Mouse (Mus musculus) thymus, postnatal 10 days (tissue): ENCODE measurements around the gene Babam2.

Experiments used
- DNase-seq, 2 experiments: peaks; one replicate each; pipeline ENCODE4 v3.0.0; 2021; ENCODE audit warnings: low spot score in 2 of 2

The Babam2 gene

DNA sequence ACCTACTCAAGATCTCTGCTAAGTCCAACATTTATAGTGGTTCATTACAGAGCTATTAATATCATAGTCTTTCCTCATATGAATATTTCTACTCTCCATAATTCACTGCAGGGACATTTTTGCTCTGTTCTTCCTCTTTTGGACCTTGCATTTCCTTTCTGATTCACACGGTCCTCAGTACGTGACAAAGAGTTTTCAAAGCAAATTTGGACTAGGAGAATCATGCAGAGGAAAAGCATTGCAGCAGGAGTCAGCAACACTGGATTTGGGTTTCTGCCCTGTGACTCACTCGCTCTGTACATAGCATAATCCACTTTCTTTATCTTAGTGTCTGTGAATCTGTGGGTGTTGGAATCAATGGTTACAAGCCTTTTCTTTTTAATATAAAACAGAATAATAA lies 184.8 kb downstream of the Babam2 start:
- no peak for DNase-seq

DNA sequence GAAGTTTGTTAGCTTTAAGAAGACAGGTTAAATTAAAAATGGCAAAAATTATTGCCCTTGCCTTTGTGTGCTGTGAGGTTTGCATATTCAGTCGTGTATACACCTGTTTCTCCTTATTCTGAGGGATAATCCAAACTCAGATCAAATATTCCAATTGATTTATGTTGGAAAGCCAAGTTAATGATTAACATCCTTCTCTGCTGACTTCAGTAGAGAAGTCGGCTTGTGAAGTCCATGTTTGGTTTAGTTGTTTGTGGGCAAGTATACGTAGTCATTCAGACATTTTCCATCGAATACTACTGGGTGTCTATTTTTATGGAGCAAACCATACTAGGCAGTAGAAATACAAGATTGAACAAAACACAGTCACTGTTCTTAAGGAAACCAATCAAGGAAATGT lies 187.5 kb downstream of the Babam2 start:
- no peak for DNase-seq

DNA sequence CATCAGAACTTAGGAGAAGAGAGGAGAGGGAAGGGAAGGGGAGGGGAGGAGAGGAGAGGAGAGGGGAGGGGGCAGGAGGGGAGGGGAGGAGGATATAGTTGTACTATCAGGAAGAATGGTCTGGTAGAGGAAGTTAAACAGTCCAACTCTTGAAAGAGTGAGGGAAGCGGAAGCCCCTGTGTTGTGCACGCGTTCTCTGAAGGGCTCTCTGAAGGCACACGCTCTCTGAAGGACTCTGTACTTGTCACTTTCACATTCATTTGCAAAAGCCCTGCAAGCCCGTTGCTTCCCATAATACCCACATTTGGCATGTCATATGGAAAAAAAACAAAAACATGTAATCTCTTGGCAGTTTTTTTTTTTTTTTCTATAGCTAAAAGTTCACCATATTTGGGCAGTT lies 190.1 kb downstream of the Babam2 start:
- peak in 1 of 2 experiments; percentile 17 for DNase-seq

DNA sequence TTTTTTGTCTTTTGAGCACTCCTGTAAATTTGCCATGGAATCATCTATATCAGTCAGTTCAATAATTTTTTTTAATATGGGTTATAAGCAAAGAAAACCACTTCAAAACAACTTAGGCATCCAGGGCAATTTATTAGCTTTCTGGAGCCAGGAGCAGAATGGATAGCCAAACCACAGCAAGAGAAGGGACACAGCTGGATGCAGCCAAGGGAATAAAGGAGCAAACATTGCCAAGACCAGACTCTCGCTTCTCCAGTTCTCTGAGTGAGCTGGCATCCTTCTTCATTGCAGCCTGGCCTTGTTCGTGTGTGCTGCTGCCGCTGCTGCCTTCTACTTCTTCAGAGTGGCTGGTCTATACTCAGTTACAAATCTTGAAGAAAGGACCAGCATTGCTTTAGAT lies 190.9 kb downstream of the Babam2 start:
- no peak for DNase-seq

DNA sequence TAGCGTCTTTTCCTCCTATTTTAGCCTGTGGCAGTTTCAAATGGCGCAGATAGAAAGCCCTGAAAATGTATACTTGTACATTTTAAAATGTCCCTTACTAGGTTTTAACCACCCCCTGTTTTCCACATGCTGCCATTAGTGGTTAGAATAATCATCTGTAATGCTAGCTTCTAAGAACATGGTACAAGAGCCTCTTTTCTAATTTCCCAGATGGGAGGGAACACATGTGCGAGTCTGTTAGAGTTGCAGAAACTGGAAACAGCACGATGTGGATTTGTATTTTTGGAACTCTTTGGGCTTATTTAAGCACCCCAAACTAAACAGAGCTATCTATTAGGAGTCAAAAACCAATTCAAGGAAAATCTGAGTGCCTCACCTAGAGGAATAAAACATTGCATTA lies 195.1 kb downstream of the Babam2 start:
- DNase-seq = no peak

DNA sequence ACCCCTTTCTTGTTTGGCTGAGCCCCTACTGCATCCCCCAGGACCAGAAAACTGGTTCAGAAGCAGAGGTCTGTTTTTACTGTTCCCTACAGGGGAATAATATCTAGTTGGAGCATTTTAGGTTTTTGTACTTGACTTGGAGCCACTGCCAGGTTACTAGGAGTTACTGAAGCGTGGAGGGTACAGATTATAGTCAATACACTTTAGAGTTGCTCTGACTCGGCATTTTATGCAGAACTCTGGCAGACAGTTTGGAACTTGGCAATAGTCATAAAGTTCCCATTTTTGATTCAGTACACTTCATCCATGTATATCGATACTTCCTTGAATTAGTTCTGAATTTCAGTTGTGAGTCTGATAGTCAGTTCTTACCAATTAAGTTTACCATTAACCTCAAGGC lies 202.4 kb downstream of the Babam2 start:
- no peak for DNase-seq

DNA sequence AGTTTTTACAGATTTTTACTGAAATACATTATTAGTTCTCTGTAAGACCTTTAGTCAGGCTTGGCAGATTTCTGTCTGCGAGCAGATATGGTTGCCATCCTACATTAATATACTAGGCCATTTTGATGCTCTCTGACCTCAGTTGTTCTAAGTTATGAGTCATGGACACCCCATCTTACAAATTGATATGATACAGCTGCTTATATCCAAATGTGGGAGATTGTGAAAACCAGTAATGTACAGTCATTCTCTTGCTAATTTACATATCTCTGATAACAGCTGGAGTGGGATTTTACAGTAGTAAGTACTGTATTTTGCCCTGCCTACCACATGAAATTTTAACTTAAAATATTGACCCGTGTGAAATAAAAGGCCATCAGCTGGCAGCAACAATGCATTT lies 204.7 kb downstream of the Babam2 start:
- DNase-seq = no peak

DNA sequence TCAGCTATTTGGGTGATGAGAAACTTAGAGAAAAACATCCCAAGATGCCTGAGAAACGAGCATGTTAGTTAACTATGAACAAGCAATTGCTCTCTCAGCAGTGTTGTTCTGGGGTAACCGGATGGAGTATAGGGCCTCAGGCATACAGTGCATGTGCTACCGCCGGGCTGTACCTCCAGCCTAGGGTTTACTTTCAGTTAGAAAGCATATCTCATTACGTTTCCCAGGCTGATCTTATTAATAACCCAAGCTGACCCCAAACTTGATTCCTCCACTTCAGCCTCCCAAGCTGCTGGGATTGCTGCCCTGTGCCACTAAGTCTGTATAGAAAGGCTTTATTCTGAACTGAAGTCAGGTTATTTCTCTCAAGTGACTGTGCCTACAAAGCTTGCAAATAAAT lies 205.4 kb downstream of the Babam2 start:
- no peak for DNase-seq

DNA sequence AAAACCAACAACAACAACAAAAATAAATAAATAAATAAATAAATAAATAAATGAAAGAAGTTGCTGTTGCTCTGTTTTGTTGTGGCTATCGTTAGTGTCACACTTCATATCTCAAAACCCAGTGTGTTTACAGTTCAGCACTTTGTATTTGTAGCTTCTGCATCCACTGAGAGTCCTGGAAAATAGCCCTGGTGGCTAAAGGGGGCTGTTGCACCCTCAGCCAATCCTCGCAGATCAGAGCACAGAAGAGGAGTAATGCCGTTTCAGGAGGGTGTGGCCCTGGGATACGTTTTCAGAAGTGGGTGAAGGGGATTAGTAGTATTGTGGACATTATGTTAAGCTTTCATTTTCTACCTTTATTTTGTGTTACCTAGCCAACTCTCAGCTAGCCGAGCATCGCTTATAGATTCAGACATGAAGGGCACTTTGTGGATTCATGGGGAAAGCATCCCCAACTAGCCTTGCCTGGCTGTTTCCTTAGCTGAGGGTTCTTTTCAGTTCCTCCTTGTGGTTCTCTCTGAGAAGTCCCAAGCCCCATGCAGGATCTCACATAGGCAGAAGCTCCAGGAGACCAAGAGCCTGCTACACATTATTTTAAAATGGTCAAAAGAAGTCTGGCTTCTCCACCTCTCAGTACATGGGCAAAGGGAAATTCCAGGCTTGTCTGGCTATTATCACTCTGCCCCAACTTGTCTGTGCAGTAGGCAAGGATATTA lies 207.6 kb downstream of the Babam2 start:
- DNase-seq = no peak

DNA sequence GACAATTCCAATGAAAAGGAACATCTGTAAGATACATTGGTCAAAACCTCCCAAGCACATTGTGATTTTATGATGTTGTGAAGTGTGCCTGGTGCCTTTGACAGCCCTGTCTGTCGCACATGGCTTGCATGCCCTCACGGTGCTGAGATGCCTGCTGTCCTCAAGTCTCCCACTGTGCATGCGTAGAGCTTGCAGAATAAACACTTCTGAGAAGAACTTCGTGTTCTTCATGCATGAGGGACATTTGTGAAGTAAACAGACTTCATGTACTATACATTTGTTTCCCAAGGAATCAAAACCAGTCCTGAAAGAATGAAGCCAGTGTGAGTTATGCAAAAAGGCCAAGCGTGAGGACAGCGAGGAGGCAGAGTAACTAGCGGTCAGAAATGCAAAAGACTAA lies 208.3 kb downstream of the Babam2 start:
- DNase-seq = no peak

DNA sequence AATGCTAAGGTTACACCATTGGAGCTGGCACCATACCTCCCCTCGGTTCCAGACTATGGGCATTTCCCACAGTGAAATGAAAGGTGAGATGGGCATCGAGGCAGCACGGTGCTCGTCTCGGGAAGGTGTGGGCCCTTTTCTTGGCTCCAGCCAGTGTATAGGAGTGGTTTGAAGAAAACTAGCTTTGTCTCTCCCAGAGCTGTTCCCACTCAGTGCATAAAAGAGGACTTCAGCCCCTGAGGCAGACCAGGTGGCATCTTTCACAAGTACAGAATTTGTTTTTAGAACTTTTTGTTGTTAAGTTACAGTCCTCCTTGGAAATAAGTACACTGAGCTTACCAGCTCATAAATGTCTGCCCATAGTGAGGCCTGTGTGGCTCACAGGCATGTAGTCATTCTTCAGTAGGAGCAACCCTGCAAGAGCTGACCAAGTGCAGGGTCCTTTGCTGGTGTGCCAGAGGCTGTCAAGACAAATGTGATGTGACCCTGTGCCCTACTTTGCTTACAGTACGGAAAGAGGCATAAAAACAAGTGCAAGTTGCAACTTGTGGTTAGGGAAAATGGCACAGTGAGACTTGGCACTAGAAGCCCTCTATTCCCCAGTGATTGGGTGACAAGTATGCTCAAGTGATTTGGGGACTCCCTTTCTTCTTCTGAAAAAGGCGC lies 208.9 kb downstream of the Babam2 start:
- no peak for DNase-seq

DNA sequence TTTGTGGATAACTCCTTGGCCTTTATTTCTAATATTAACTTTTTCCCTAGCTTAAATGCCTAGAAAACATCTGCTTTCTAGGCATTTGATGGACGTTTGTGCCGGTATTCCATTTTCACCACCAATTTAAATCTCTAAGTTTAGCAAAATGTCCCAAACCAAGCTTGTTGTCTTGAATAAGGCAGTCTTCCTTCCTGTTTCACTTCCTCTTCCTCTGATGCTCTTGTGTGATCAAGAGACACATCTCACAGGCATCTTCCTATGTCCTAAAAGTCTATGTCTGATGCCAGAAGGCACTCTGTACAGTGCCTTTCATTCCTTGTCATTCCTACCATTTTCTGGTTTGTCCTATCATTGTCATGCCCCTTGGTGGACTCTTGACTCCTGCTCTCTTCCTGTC lies 210.5 kb downstream of the Babam2 start:
- DNase-seq = no peak

DNA sequence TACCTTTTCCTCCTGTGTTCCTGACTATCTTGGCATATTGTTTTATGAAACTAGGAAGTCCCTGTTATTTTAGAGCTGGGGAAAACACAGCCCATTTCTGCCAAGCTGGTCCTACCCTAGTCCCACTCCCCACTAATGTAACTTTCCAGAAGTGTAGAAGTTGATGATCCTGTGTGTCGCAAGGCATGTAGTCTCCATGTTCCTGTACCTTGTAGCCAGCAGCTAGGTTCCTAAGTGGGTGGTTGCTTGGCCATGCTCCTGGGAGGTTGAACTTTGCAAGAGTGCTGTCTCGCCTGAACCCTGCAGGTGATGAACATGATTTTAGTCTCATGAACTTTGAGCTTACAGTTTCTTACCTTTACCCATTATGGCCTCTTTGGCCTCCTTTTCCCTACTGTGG lies 211.3 kb downstream of the Babam2 start:
- DNase-seq = no peak

DNA sequence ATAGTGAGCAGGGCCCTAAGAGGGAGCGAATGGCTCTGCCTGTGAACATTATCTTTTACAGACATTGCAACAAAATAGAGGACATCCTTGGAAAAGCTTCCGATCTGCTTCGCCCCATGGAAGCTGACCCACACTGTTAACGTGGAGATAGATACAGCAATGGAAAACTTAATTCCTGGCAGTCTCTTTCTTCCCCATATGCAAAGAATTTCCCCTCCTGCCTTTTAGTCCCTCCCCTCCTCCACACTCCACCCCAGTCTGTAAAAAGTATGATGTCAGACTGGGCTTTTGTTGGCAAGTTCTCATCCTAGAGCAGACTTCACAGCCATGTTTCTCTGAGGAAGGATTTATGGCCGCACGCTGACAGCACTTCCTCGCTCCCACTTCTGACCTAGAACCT lies 218.8 kb downstream of the Babam2 start:
- DNase-seq = no peak

DNA sequence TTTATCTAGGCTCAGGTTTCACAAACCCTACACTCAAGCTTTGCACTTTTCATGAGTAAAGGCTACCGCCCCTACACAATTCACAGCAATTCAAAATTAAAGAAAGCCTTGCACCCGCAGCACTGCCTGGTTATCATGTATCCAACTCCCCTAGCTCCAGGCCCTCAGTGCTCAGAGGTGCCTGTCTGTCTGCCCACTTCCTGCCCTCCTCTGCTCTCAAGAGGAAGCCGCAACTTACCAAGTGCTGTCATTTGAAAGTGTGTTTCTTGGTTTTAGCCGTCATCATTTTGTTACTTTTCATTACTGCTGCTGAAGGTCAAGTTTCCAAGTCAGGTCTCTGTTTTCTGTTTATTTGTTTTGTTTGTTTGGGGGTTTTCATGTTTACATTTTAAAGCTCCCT lies 221.1 kb downstream of the Babam2 start:
- peak; percentile 61 to 66 for DNase-seq

DNA sequence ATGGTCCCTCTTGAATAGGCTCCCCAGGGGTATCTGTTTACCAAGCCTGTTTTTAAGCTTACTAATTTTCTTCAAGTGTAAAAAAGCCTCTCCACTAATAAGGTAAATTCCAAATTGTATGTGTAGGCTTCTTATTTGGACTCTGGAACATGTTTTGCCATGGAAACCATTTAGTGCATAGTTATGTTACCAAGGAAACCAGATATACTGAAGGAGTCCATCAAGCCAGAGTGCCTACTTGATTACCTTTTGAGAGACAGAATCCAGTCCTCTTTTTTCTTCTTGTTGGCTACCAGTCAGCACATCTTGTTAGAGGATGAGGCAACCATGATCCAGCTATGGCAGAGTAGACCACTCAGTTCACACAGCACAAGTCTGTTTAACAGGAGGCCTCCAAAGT lies 222.6 kb downstream of the Babam2 start:
- no peak for DNase-seq

DNA sequence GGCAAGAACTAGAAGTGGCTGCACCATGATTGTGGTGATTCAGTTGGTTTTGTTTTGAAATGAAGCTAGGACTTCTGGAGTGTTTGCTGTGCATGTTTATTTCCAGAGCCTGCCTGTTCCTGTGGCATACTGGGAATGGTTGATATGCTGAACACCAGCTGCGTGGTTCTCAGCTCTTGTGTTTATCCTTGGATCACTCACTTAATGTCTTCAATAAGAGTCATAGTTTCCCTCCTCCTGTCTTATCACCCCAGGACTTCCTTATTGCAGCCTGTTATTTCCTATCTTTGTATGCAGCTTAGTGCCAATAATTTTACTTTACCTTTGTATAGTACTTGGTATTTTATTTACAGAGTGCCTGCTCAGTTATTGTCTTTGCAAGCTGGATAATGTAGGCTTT lies 223.4 kb downstream of the Babam2 start:
- DNase-seq = no peak

DNA sequence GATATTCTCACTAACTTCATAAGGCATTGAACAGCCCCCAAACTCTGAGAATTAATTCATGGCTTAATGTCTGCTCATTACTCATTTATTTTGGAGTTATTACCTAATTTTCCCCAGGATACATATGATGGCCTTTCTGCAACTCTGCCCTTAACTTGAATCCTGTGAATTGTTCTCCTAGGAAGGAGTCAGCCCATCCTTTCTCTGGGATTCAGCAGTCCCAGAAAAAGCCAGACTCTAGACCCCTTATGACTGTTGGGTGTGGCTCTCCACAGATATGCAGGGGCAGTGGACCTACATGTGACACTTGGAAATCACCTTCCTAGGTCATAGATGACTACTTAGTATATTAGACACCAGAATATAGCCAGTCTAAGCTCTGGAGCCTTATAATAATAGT lies 226.6 kb downstream of the Babam2 start:
- DNase-seq = no peak

DNA sequence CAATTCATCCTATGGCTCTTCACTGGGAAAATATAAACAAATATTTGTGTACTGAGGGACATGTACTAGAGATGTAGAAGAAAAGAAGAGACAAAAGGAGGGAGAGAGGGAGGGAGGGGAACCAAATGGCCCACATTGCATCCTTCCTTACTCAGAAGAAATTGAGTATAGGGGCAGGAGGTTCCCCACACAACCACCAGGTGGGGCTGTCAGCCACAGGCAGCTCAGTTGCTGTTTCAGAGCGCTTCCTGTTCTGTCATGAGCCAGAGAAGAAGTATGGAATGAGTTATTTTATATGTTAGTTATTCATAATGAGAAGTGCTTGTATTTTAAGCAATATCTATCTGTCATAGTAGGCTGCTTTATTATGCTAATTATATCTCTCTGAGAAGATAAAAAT lies 229.1 kb downstream of the Babam2 start:
- peak; percentile 26 to 77 for DNase-seq

DNA sequence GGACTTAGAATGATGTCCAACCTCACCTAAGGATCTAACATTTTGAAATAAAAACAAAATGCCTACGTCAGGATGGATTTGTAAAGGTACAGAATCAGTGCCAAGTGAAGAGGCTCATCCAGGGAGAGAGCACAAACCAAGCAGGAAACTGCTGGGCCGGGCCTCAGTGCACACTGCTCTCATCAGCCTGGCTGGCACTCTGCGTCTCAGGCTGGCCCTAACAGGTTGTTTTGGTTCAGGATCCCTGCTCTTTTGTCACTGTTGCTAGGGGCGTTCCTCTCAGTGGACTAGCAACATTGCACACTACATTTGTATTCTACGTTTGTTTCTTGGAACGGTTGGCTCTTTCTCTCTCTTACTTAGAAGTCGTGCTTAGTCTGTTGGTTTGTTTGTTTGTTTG lies 231.5 kb downstream of the Babam2 start:
- no peak for DNase-seq

DNA sequence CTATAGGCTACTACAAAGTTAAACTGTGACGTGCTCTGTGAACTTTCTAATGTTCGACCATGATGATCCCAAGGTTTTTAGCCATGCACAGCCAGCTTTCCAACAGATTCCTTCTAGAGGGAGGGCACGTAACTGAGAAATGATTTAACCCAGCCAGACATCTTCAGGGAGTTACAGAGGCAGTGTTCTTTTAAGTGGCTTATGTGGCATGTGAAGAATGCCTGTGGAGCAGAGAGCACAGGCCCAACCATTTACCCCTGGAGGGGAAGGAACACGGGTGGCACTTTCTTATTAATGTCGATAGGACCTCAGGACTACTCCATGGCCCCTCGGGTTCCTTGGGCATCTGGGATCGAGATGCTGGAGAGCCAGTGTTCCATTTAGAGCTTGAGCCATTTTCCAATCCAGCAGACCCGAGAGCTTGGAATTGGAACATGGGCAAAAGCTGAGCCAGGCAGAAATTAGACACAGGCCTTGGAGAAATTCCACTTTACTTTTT lies 233.7 kb downstream of the Babam2 start:
- DNase-seq = no peak

DNA sequence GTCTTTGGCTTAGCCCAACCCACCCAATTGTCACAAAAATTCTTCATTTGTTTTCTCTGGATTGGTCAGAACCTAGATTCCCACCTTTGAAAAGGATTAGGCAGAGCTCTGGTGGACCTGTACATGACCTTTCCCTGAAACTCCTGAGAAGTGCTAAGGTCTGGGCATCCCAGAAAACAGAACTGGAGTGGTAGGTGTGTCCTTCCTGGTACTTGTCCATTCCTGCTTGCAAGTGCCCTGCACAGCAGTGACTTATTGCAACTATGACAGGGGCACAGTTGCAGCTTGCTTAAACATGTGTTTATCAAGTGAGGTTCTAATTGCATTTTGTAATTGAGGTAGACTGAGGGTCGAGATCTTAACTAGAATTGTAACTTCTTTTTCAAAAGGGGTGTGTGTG lies 234.2 kb downstream of the Babam2 start:
- DNase-seq = no peak

DNA sequence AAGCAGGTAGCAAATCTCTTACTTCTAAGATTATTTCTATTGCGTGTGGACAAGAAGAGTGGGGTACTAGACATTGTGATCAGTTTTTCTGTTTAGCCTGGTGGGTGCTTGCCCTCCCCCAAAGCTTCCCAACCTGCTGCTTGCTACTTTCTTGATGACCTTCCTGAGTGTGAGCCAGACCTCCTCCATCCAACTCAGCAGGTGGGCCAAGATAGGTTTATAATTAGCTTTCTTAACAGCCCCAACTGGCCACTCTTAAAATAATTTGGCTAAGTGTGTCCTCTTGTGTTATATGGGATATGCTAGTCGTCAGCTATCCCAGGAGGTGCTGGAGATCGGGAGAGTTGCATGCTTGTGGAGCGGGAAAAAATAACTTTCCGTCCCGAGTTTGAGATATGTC lies 235.8 kb downstream of the Babam2 start:
- DNase-seq = no peak

DNA sequence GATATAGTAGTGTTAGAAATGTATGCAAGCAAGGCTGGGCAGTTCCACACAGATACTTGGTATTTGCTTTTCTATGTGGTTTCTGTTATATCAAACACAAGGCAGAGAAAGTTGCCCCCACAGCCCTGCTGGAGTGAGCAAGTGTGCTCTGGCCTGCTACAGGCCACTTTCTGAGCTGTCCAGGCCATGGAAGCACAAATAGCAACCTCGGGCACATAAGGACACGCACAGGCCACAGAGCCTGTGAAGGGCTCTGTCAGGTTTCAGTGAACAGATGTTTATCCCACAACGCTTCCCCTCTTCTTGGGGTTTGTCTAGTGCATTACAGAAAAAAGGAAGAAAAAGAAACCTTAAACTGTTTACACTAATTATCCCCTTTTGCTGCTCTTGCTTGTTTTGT lies 236.9 kb downstream of the Babam2 start:
- no peak for DNase-seq
